Mouse (Mus musculus) cerebellum, adult 11 months (tissue): ENCODE results near the gene Slc38a4.

Experiments used
- DNase-seq: peaks from one replicate; pipeline ENCODE4 v3.0.0; 2022

Slc38a4 gene

GRCm38 (mm10) chr15:97055794-97056193, at the start of gene Slc38a4:
Gene Slc38a4 (minus strand): TSS chr15:97055956.
- DNase-seq: no peak

GRCm38 (mm10) chr15:97104889-97105391, 49.2 kb upstream of the Slc38a4 start:
- DNase-seq: no peak

GRCm38 (mm10) chr15:97104048-97104447, 48.3 kb upstream of the Slc38a4 start:
- no peak for DNase-seq

GRCm38 (mm10) chr15:97102811-97103210, 47.1 kb upstream of the Slc38a4 start:
- DNase-seq: no peak

GRCm38 (mm10) chr15:97102181-97102580, 46.4 kb upstream of the Slc38a4 start:
- DNase-seq: no peak

- no peak for DNase-seq
Observed at GRCm38 (mm10) chr15:97099101-97099500, 43.3 kb upstream of the Slc38a4 start.

GRCm38 (mm10) chr15:97097548-97097947, 41.8 kb upstream of the Slc38a4 start:
- no peak for DNase-seq

- DNase-seq: no peak
Observed at GRCm38 (mm10) chr15:97089526-97089925, 33.8 kb upstream of the Slc38a4 start.

- DNase-seq: no peak
Observed at GRCm38 (mm10) chr15:97085833-97086232, 30.1 kb upstream of the Slc38a4 start.

- DNase-seq: no peak
Observed at GRCm38 (mm10) chr15:97077665-97078064, 21.9 kb upstream of the Slc38a4 start.

- no peak for DNase-seq
Observed at GRCm38 (mm10) chr15:97076092-97076491, 20.3 kb upstream of the Slc38a4 start.

GRCm38 (mm10) chr15:97075240-97075639, 19.5 kb upstream of the Slc38a4 start:
- DNase-seq: no peak

- DNase-seq: no peak
Observed at GRCm38 (mm10) chr15:97072859-97073826, 17.4 kb upstream of the Slc38a4 start.

- no peak for DNase-seq
Observed at GRCm38 (mm10) chr15:97067340-97068136, 11.8 kb upstream of the Slc38a4 start.

- DNase-seq: no peak
Observed at GRCm38 (mm10) chr15:97066937-97067336, 11.2 kb upstream of the Slc38a4 start.

- no peak for DNase-seq
Observed at GRCm38 (mm10) chr15:97063211-97063610, 7.5 kb upstream of the Slc38a4 start.

- DNase-seq: no peak
Observed at GRCm38 (mm10) chr15:97060973-97061372, 5.2 kb upstream of the Slc38a4 start.

GRCm38 (mm10) chr15:97060571-97060970, 4.8 kb upstream of the Slc38a4 start:
- DNase-seq: no peak

GRCm38 (mm10) chr15:97060102-97060501, 4.3 kb upstream of the Slc38a4 start:
- DNase-seq: no peak

GRCm38 (mm10) chr15:97059071-97060041, 3.6 kb upstream of the Slc38a4 start:
- no peak for DNase-seq

- DNase-seq: no peak
Observed at GRCm38 (mm10) chr15:97054767-97055489, 828 bp downstream of the Slc38a4 start.

GRCm38 (mm10) chr15:97054131-97054530, 1.6 kb downstream of the Slc38a4 start:
- no peak for DNase-seq
